Mouse (Mus musculus): ENCODE results near the gene Kremen2. TPM values are rescaled to one million over a fixed set of nuclear protein-coding genes. Genes with fewer than 3 reads are reported as not detected.
A peak's percentile ranks its signal among the peaks of the same experiment; 100 is the strongest.
"Not testable (repeated sequence)": the region's sequence is repeated elsewhere in the genome, so short reads cannot be mapped to it uniquely, and the experiment has no call there.

Kremen2 gene
- polyA plus RNA-seq, 1 experiment from 2014 or later, result 2.8 TPM

DNA sequence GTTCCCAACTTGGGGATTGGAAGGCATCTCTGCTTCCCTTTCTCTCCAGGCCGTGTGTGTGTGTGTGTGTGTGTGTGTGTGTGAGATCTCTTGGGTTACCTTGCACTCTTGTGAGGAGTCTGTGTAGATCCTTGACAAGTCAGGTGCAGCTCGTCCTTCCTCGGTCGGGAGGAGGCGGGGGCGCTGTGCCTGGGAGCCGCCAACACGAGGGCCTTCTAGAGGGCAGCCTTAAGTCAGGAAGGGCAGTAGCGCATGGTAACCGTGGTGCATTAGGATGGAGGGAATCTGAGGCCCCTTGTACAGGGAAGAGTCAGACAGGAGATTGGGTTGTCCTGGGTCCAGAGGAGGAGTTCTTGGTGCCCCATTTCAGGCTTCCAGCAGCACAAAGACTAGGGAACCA is 30.6 kb upstream of the Kremen2 start:
- WGBS, result 84% methylated on average over 10 of the region's 10 CpGs

GRCm38 (mm10) chr17:23774090-23774489 is 28.5 kb upstream of the Kremen2 start:
- Histone ChIP-seq H3K4me1 (replicated peaks; ENCODE audit: control insufficient read depth, insufficient read depth, low read length) (no peaks in the 10 kb centered on the region), H3K36me3 (ENCODE audit: control insufficient read depth, insufficient read depth) (no peaks in the 10 kb centered on the region), H3K27ac (ENCODE audit: low read depth, low read length) (no peak overlapping the region), H3K9ac (ENCODE audit: low read depth, low read length) (no peak overlapping the region), H3K27me3 (replicated peaks; ENCODE audit: control insufficient read depth, insufficient read depth, low read length) (no peaks in the 10 kb centered on the region), H3K9me3 (ENCODE audit: control insufficient read depth) (no peaks in the 10 kb centered on the region), H3K4me2 (replicated peaks; ENCODE audit: low read depth) (no peak overlapping the region; the same call in 1 of the 2 replicates), H3K4me3 (ENCODE audit: low read depth, low read length) (no peak overlapping the region)
- peak; percentile 92 for TF ChIP-seq CTCF (IDR thresholded peaks at IDR 0.05; ENCODE audit: low read depth)
- 4% methylated on average over 12 of the region's 12 CpGs for WGBS
- ATAC-seq, result peak; percentile 40; the same call in 1 of the 2 replicates

More for the DNA sequence above, 30.6 kb upstream of the Kremen2 start:
- no peaks in the 10 kb centered on the region for H3K9me3 ChIP-seq (ENCODE audit: control insufficient read depth)
- H3K4me1 ChIP-seq (replicated peaks; ENCODE audit: control insufficient read depth, insufficient read depth, low read length), result no peaks in the 10 kb centered on the region
- H3K27me3 ChIP-seq (replicated peaks; ENCODE audit: control insufficient read depth, insufficient read depth, low read length), result no peaks in the 10 kb centered on the region
- no peak for TF ChIP-seq CTCF (IDR thresholded peaks at IDR 0.05; ENCODE audit: low read depth)
- H3K9ac ChIP-seq (ENCODE audit: low read depth, low read length), result no peak overlapping the region
- H3K27ac ChIP-seq (ENCODE audit: low read depth, low read length), result no peak overlapping the region
- no peak overlapping the region for H3K4me2 ChIP-seq (replicated peaks; ENCODE audit: low read depth)
- H3K36me3 ChIP-seq (ENCODE audit: control insufficient read depth, insufficient read depth), result no peaks in the 10 kb centered on the region
- no peak overlapping the region for H3K4me3 ChIP-seq (ENCODE audit: low read depth, low read length)
- no peak for ATAC-seq

- ATAC-seq, result no peak
- Histone ChIP-seq H3K27ac (ENCODE audit: low read depth, low read length) (no peak overlapping the region), H3K9ac (ENCODE audit: low read depth, low read length) (no peak overlapping the region), H3K4me2 (replicated peaks; ENCODE audit: low read depth) (no peak overlapping the region), H3K4me3 (ENCODE audit: low read depth, low read length) (no peak overlapping the region), H3K27me3 (replicated peaks; ENCODE audit: control insufficient read depth, insufficient read depth, low read length) (no peaks in the 10 kb centered on the region), H3K4me1 (replicated peaks; ENCODE audit: control insufficient read depth, insufficient read depth, low read length) (no peaks in the 10 kb centered on the region), H3K36me3 (ENCODE audit: control insufficient read depth, insufficient read depth) (no peaks in the 10 kb centered on the region), H3K9me3 (ENCODE audit: control insufficient read depth) (no peaks in the 10 kb centered on the region)
- WGBS, result 73% methylated on average over 6 of the region's 6 CpGs
- TF ChIP-seq CTCF (IDR thresholded peaks at IDR 0.05; ENCODE audit: low read depth), result no peak
Measured at GRCm38 (mm10) chr17:23773676-23774075, 28.0 kb upstream of the Kremen2 start.

DNA sequence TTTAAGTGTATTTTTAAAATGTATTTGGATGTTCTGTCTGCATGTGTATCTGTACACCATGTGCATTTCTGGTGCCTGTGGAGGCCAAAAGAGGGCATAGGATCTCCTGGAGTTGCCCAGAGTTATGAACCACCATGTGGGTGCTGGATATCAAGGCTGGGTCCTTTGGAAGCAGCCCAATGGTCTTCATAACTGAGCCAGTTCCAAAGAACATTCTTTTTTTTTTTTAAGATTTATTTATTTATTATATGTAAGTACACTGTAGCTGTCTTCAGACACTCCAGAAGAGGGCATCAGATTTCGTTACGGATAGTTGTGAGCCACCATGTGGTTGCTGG is 26.6 kb upstream of the Kremen2 start:
- H3K4me3 ChIP-seq (ENCODE audit: low read depth, low read length); H3K4me1 ChIP-seq (replicated peaks; ENCODE audit: control insufficient read depth, insufficient read depth, low read length); H3K9me3 ChIP-seq (ENCODE audit: control insufficient read depth); H3K27ac ChIP-seq (ENCODE audit: low read depth, low read length); H3K9ac ChIP-seq (ENCODE audit: low read depth, low read length); H3K27me3 ChIP-seq (replicated peaks; ENCODE audit: control insufficient read depth, insufficient read depth, low read length); H3K4me2 ChIP-seq (replicated peaks; ENCODE audit: low read depth); H3K36me3 ChIP-seq (ENCODE audit: control insufficient read depth, insufficient read depth); ATAC-seq: not testable (repeated sequence)
- WGBS, result 42% methylated on average over 2 of the region's 2 CpGs

DNA sequence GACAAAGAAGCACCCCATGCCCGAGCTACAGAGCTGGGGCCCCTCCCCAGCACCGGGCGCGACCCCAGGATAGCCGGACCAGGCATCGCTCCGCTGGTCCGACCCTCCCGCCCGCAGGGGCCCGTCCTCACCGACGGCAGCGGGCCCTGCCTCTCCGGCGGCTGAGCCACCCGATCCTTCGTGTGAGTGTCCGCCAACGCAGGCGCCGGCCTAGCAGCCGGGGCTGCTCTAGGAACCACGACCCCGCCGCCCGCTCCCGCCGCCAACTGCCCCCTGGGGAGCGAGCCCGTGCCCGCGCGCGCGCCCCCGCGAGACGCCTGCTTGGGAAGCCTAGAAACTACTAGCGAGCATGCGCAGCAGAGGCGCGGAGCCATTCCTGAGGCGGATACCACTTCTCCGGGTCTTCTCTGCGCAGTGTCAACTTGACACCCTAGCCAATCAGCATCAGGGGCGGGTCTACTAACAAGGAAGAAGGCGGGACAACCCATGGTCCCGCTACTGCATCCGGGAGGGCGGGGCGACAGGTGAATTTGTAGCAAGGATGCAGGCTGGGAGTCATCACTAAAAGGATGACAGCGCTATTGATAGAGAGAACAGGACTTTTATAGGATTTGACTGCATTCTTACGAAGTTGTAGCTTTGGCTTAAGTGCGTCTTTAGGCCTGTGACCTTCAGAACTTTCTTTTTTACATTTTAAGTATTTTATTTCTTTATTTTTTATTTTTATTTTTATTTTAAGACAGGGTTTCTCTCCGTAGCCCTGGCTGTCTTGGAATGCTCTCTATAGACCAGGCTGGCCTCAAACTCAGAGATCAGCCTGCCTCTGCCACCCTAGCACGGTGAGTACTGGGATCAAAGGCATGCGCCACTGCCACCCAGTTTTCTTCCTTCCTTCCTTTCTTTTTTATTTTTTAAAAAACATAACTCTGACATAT is 25.9 kb upstream of the Kremen2 start, which contains the start of gene Flywch1:
TSS of gene Flywch1 (minus strand) at position 319 of the 935 bp plus-strand sequence.
- H3K9ac ChIP-seq (ENCODE audit: low read depth, low read length), result peak within 1 kb of the TSS; percentile 80
- H3K4me3 ChIP-seq (ENCODE audit: low read depth, low read length), result peak within 1 kb of the TSS; percentile 91
- peak within 1 kb of the TSS; percentile 90 for H3K4me2 ChIP-seq (replicated peaks; ENCODE audit: low read depth)
- ATAC-seq, result peak; percentile 98
- 0 out of 2 replicates have a peak, but pooled peaks have one; percentile 15 for TF ChIP-seq CTCF (IDR thresholded peaks at IDR 0.05; ENCODE audit: low read depth)
- no peaks in the 10 kb centered on the region for H3K36me3 ChIP-seq (ENCODE audit: control insufficient read depth, insufficient read depth)
- peak within 1 kb of the TSS; percentile 68; the same call in 1 of the 2 replicates for H3K27ac ChIP-seq (ENCODE audit: low read depth, low read length)
- 4% methylated on average over 55 of the region's 58 CpGs for WGBS
- H3K4me1 ChIP-seq (replicated peaks; ENCODE audit: control insufficient read depth, insufficient read depth, low read length), result no peaks in the 10 kb centered on the region
- no peaks in the 10 kb centered on the region for H3K9me3 ChIP-seq (ENCODE audit: control insufficient read depth)
- no peaks in the 10 kb centered on the region for H3K27me3 ChIP-seq (replicated peaks; ENCODE audit: control insufficient read depth, insufficient read depth, low read length)

DNA sequence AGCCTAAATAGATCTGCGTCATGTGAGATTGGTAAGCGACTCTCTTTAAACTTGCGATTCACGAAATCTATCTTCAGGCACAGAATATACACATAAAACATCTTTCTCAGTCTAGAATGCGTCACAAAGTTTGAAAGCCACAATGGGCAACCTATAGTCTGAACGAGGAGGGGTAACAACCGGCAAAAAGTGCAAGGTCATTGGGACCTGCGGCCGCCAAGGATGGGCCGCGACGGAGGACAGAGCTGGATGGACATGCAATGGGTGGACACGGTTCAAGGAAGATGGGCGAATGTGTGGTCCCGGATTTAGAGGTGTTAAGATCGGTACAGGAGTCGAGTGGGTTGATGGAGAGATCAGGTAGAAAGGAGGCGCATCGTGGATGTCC is 25.3 kb upstream of the Kremen2 start:
- WGBS, result under 1% methylated on average over 19 of the region's 19 CpGs

More for the DNA sequence above, 25.3 kb upstream of the Kremen2 start:
- ATAC-seq, result no peak
- Histone ChIP-seq H3K4me2 (replicated peaks; ENCODE audit: low read depth) (peak overlapping the region; percentile 90), H3K36me3 (ENCODE audit: control insufficient read depth, insufficient read depth) (no peaks in the 10 kb centered on the region), H3K27ac (ENCODE audit: low read depth, low read length) (peak overlapping the region; percentile 68; the same call in 1 of the 2 replicates), H3K4me3 (ENCODE audit: low read depth, low read length) (peak overlapping the region; percentile 91), H3K27me3 (replicated peaks; ENCODE audit: control insufficient read depth, insufficient read depth, low read length) (no peaks in the 10 kb centered on the region), H3K9me3 (ENCODE audit: control insufficient read depth) (no peaks in the 10 kb centered on the region), H3K9ac (ENCODE audit: low read depth, low read length) (peak overlapping the region; percentile 80), H3K4me1 (replicated peaks; ENCODE audit: control insufficient read depth, insufficient read depth, low read length) (no peaks in the 10 kb centered on the region)
- no peak for TF ChIP-seq CTCF (IDR thresholded peaks at IDR 0.05; ENCODE audit: low read depth)
